Mouse (Mus musculus) thymus, postnatal 25 days (tissue): ENCODE data around the gene C3.

ENCODE experiments used
- DNase-seq: peaks from one replicate; pipeline ENCODE4 v3.0.0; 2022

The C3 gene

GRCm38 (mm10) chr17:57249186-57250181 is 21.5 kb upstream of the C3 start, which contains the start of gene Trip10:
Gene Trip10, plus strand, starts transcription at chr17:57249455.
- peak; percentile 99 for DNase-seq

- no peak for DNase-seq
Measured at GRCm38 (mm10) chr17:57248771-57249170, 20.8 kb upstream of the C3 start.

- DNase-seq, result peak; percentile 93
Measured at GRCm38 (mm10) chr17:57248201-57248699, 20.3 kb upstream of the C3 start, which contains the start of gene Gpr108. Gene Gpr108, minus strand, starts transcription at chr17:57248446.

GRCm38 (mm10) chr17:57247393-57248200 is 19.7 kb upstream of the C3 start:
- peak; percentile 91 for DNase-seq

GRCm38 (mm10) chr17:57246663-57247392 is 18.9 kb upstream of the C3 start:
- DNase-seq, result no peak

- no peak for DNase-seq
Measured at GRCm38 (mm10) chr17:57245311-57245929, 17.5 kb upstream of the C3 start.

- DNase-seq, result no peak
Measured at GRCm38 (mm10) chr17:57243650-57244370, 15.9 kb upstream of the C3 start.

GRCm38 (mm10) chr17:57237181-57237580 is 9.2 kb upstream of the C3 start:
- no peak for DNase-seq

- no peak for DNase-seq
Measured at GRCm38 (mm10) chr17:57235803-57236202, 7.9 kb upstream of the C3 start.

- no peak for DNase-seq
Measured at GRCm38 (mm10) chr17:57234254-57234928, 6.5 kb upstream of the C3 start.

GRCm38 (mm10) chr17:57233038-57233437 is 5.1 kb upstream of the C3 start:
- DNase-seq, result no peak

- no peak for DNase-seq
Measured at GRCm38 (mm10) chr17:57232200-57232599, 4.3 kb upstream of the C3 start.

GRCm38 (mm10) chr17:57231321-57231771 is 3.4 kb upstream of the C3 start:
- DNase-seq, result no peak

GRCm38 (mm10) chr17:57230728-57231125 is 2.8 kb upstream of the C3 start:
- no peak for DNase-seq

GRCm38 (mm10) chr17:57229851-57230727 is 2.2 kb upstream of the C3 start:
- DNase-seq, result no peak

GRCm38 (mm10) chr17:57228873-57229272 is 937 bp upstream of the C3 start:
- DNase-seq, result no peak

GRCm38 (mm10) chr17:57227468-57227867 is 468 bp downstream of the C3 start:
- no peak for DNase-seq

- DNase-seq, result no peak
Measured at GRCm38 (mm10) chr17:57223313-57223712, 4.6 kb downstream of the C3 start.

- no peak for DNase-seq
Measured at GRCm38 (mm10) chr17:57221911-57222310, 6.0 kb downstream of the C3 start.

- DNase-seq, result peak; percentile 45
Measured at GRCm38 (mm10) chr17:57219884-57220207, 8.1 kb downstream of the C3 start.
